Mouse (Mus musculus): ENCODE results near the gene Cbr1. TPM values are rescaled to one million over a fixed set of nuclear protein-coding genes. Genes with fewer than 3 reads are reported as not detected.

Gene Cbr1
- polyA plus RNA-seq, 1 experiment from 2014 or later: 146 TPM

GRCm38 (mm10) chr16:93592711-93593110, 12.9 kb upstream of the Cbr1 start:
- H3K9ac ChIP-seq (ENCODE audit: low read depth, low read length): no peak overlapping the region
- H3K4me1 ChIP-seq (ENCODE audit: control insufficient read depth, insufficient read depth, low read length): no peaks in the 10 kb centered on the region
- no peaks in the 10 kb centered on the region for H3K9me3 ChIP-seq (replicated peaks; ENCODE audit: control insufficient read depth, low read length, poor library complexity, severe bottlenecking)
- H3K4me3 ChIP-seq (ENCODE audit: low read depth, low read length): no peak overlapping the region
- 91% methylated on average over 3 of the region's 3 CpGs for WGBS
- H3K27ac ChIP-seq (ENCODE audit: low read length): no peak overlapping the region
- no peak overlapping the region for H3K4me2 ChIP-seq (ENCODE audit: low read length)
- ATAC-seq: no peak
- H3K27me3 ChIP-seq (ENCODE audit: control insufficient read depth, insufficient read depth, low read depth, low read length): no peaks in the 10 kb centered on the region
- peaks cover 36% of the 10 kb centered on the region for H3K36me3 ChIP-seq (ENCODE audit: control insufficient read depth, insufficient read depth, low read length)

DNA sequence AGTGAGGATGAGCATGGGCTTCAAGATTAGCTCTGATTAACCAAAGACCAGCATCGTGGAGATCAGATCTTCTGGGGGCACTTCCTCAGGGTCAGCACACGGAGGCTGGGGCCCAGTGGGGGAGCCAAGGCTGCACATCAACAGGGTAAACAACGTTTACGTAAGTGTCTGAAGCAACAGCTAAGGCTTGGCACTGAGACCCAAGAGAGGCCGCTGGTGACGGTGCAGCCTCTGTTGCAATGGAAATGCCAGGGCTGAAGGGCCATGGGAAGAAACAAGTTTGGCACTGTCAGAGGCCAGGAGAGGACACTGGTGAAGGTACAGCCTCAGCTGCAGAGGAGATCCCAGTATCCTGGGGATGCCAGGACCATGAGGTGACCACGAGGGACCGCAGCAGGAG, 12.2 kb upstream of the Cbr1 start:
- Histone ChIP-seq H3K9me3 (replicated peaks; ENCODE audit: control insufficient read depth, low read length, poor library complexity, severe bottlenecking) (no peaks in the 10 kb centered on the region), H3K27me3 (ENCODE audit: control insufficient read depth, insufficient read depth, low read depth, low read length) (no peaks in the 10 kb centered on the region), H3K4me3 (ENCODE audit: low read depth, low read length) (no peak overlapping the region), H3K9ac (ENCODE audit: low read depth, low read length) (no peak overlapping the region), H3K4me2 (ENCODE audit: low read length) (no peak overlapping the region), H3K27ac (ENCODE audit: low read length) (no peak overlapping the region), H3K4me1 (ENCODE audit: control insufficient read depth, insufficient read depth, low read length) (no peaks in the 10 kb centered on the region), H3K36me3 (ENCODE audit: control insufficient read depth, insufficient read depth, low read length) (peaks cover 41% of the 10 kb centered on the region)
- no peak for ATAC-seq
- 93% methylated on average over 8 of the region's 8 CpGs for WGBS

- ATAC-seq: no peak
These were observed 11.2 kb upstream of the Cbr1 start for GRCm38 (mm10) chr16:93594448-93594847.

DNA sequence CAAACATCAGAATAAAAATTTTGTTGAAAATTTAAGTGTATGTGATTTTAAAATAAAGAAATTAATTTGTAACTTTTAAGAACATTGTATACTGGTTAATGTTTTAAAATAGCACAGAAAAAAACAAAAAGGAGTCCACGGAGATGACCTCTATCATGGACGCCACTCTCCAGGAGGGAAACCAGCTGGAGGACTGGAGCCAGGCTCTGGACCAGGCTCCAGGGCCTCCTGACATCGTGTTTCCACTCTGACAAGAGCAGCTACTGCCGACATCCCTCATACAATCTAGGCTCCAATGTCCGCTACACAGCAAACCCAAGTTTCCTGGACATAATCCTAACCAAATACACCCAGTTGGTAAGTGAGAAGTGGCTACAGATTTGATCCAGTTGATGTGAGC, 9.9 kb upstream of the Cbr1 start:
- H3K27me3 ChIP-seq (ENCODE audit: control insufficient read depth, insufficient read depth, low read depth, low read length): no peaks in the 10 kb centered on the region
- peaks cover 43% of the 10 kb centered on the region for H3K36me3 ChIP-seq (ENCODE audit: control insufficient read depth, insufficient read depth, low read length)
- H3K27ac ChIP-seq (ENCODE audit: low read length): no peak overlapping the region
- H3K4me1 ChIP-seq (ENCODE audit: control insufficient read depth, insufficient read depth, low read length): no peaks in the 10 kb centered on the region
- no peak overlapping the region for H3K9ac ChIP-seq (ENCODE audit: low read depth, low read length)
- no peak overlapping the region for H3K4me2 ChIP-seq (ENCODE audit: low read length)
- WGBS: 93% methylated on average over 5 of the region's 5 CpGs
- ATAC-seq: no peak
- no peak overlapping the region for H3K4me3 ChIP-seq (ENCODE audit: low read depth, low read length)
- H3K9me3 ChIP-seq (replicated peaks; ENCODE audit: control insufficient read depth, low read length, poor library complexity, severe bottlenecking): no peaks in the 10 kb centered on the region

More at GRCm38 (mm10) chr16:93594448-93594847, 11.2 kb upstream of the Cbr1 start:
- H3K4me1 ChIP-seq (ENCODE audit: control insufficient read depth, insufficient read depth, low read length): no peaks in the 10 kb centered on the region
- H3K9me3 ChIP-seq (replicated peaks; ENCODE audit: control insufficient read depth, low read length, poor library complexity, severe bottlenecking): no peaks in the 10 kb centered on the region
- H3K9ac ChIP-seq (ENCODE audit: low read depth, low read length): no peak overlapping the region
- no peaks in the 10 kb centered on the region for H3K27me3 ChIP-seq (ENCODE audit: control insufficient read depth, insufficient read depth, low read depth, low read length)
- no peak overlapping the region for H3K4me3 ChIP-seq (ENCODE audit: low read depth, low read length)
- no peak overlapping the region for H3K27ac ChIP-seq (ENCODE audit: low read length)
- no peak overlapping the region for H3K4me2 ChIP-seq (ENCODE audit: low read length)
- peaks cover 44% of the 10 kb centered on the region for H3K36me3 ChIP-seq (ENCODE audit: control insufficient read depth, insufficient read depth, low read length)
- 90% methylated on average over 10 of the region's 10 CpGs for WGBS

DNA sequence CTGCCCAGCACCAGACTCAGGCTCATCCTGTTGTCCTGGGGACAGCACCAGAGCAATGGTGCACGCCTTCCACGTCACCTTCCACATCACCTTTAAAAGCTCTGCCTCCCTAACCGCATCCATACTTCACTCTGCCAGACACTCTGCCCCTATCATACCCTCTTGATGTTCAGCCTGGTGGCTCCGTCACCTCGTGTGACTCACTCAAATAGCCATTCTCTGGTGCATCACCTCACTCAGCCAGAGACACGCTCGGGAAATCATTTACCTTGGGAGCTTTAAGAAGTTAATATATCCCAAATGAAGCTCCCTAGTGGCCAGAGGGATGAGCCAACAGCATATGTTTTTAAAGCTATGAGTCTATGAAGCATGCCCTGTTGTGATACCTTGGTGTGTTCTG, 8.8 kb upstream of the Cbr1 start:
- Histone ChIP-seq H3K4me2 (ENCODE audit: low read length) (no peak overlapping the region), H3K27ac (ENCODE audit: low read length) (no peak overlapping the region), H3K4me1 (ENCODE audit: control insufficient read depth, insufficient read depth, low read length) (no peaks in the 10 kb centered on the region), H3K4me3 (ENCODE audit: low read depth, low read length) (no peak overlapping the region), H3K27me3 (ENCODE audit: control insufficient read depth, insufficient read depth, low read depth, low read length) (no peaks in the 10 kb centered on the region), H3K9ac (ENCODE audit: low read depth, low read length) (no peak overlapping the region), H3K9me3 (replicated peaks; ENCODE audit: control insufficient read depth, low read length, poor library complexity, severe bottlenecking) (no peaks in the 10 kb centered on the region), H3K36me3 (ENCODE audit: control insufficient read depth, insufficient read depth, low read length) (peaks cover 39% of the 10 kb centered on the region)
- ATAC-seq: no peak
- 92% methylated on average over 7 of the region's 7 CpGs for WGBS

DNA sequence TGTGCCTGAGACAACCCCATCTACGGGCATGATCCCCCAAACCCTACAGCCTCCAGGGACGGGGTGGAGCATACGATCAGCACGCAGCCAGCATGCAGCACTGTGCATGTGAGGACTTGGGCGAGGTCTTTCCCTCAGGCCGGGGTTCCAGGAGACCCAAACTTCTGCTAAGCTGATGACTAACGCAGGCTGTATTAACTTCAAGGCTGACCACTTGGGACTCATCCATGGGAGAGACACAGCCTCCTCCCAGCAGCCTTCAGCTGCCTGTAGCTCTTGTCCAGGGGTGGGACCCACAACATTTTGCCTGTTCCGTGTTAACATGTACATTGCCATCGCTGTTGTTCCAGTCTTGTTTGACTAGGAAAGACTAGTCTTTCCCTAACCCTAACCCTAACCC, 8.1 kb upstream of the Cbr1 start:
- H3K36me3 ChIP-seq (ENCODE audit: control insufficient read depth, insufficient read depth, low read length): peaks cover 39% of the 10 kb centered on the region
- H3K4me1 ChIP-seq (ENCODE audit: control insufficient read depth, insufficient read depth, low read length): no peaks in the 10 kb centered on the region; the same call in 1 of the 2 replicates
- H3K9ac ChIP-seq (ENCODE audit: low read depth, low read length): no peak overlapping the region
- H3K4me2 ChIP-seq (ENCODE audit: low read length): no peak overlapping the region
- ATAC-seq: no peak
- H3K4me3 ChIP-seq (ENCODE audit: low read depth, low read length): no peak overlapping the region
- no peaks in the 10 kb centered on the region for H3K9me3 ChIP-seq (replicated peaks; ENCODE audit: control insufficient read depth, low read length, poor library complexity, severe bottlenecking)
- no peaks in the 10 kb centered on the region for H3K27me3 ChIP-seq (ENCODE audit: control insufficient read depth, insufficient read depth, low read depth, low read length)
- 94% methylated on average over 9 of the region's 9 CpGs for WGBS
- H3K27ac ChIP-seq (ENCODE audit: low read length): no peak overlapping the region

- no peak overlapping the region for H3K9ac ChIP-seq (ENCODE audit: low read depth, low read length)
- 94% methylated on average over 6 of the region's 6 CpGs for WGBS
- peaks cover 30% of the 10 kb centered on the region for H3K36me3 ChIP-seq (ENCODE audit: control insufficient read depth, insufficient read depth, low read length)
- no peaks in the 10 kb centered on the region for H3K9me3 ChIP-seq (replicated peaks; ENCODE audit: control insufficient read depth, low read length, poor library complexity, severe bottlenecking)
- no peaks in the 10 kb centered on the region for H3K27me3 ChIP-seq (ENCODE audit: control insufficient read depth, insufficient read depth, low read depth, low read length)
- peaks cover 7% of the 10 kb centered on the region for H3K4me1 ChIP-seq (ENCODE audit: control insufficient read depth, insufficient read depth, low read length)
- H3K27ac ChIP-seq (ENCODE audit: low read length): no peak overlapping the region
- no peak overlapping the region for H3K4me2 ChIP-seq (ENCODE audit: low read length)
- no peak overlapping the region for H3K4me3 ChIP-seq (ENCODE audit: low read depth, low read length)
- no peak for ATAC-seq
These were observed 6.2 kb upstream of the Cbr1 start for GRCm38 (mm10) chr16:93599461-93599860.

DNA sequence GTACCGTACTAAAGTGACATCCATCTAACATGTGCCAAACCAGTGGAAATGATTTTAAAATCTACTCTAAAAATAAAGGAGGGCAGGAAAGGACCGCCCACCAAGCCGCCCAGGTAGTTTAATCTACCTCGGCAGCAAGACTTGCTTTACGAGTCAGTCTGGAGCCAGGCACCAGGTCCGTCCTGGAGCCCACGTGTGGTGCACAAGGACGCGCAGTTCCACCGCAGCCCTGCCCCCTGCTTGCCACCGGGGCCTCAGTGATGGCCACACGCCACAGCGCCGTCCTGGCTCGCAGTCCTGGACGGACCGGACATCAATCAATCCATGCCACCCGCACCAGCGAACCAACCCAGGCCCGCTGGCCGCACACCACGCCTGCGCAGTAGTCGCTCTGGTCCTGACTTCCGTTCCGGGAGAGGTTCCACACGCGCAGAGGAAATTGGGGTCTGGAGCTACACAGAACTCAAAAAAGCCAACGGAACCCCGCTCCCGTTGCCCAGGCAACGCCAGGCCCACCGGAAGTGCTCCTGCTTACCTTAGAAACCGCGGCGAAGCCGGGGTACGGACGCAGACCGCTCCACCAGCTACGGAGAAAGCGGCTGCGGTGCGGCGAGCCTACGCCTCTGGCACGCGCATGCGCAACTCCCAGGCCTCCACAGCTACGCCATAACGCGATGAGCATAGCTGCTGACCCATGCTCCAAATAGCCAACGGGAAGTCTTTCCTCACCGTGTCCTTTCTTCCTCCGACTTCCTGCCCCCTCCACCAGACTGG, 2.0 kb upstream of the Cbr1 start, which contains the start of gene Setd4:
Gene Setd4 (minus strand): TSS at position 625 of the 774 bp plus-strand sequence.
- ATAC-seq: peak; percentile 91
- Histone ChIP-seq H3K4me2 (ENCODE audit: low read length) (peak within 1 kb of the TSS; percentile 96), H3K4me1 (ENCODE audit: control insufficient read depth, insufficient read depth, low read length) (peaks cover 13% of the 10 kb centered on the region), H3K27ac (ENCODE audit: low read length) (peak within 1 kb of the TSS; percentile 97), H3K36me3 (ENCODE audit: control insufficient read depth, insufficient read depth, low read length) (peaks cover 1% of the 10 kb centered on the region; the same call in 1 of the 2 replicates), H3K4me3 (ENCODE audit: low read depth, low read length) (peak within 1 kb of the TSS; percentile 65), H3K9me3 (replicated peaks; ENCODE audit: control insufficient read depth, low read length, poor library complexity, severe bottlenecking) (no peaks in the 10 kb centered on the region), H3K9ac (ENCODE audit: low read depth, low read length) (peak within 1 kb of the TSS; percentile 82), H3K27me3 (ENCODE audit: control insufficient read depth, insufficient read depth, low read depth, low read length) (no peaks in the 10 kb centered on the region)
- WGBS: 1% methylated on average over 55 of the region's 55 CpGs

DNA sequence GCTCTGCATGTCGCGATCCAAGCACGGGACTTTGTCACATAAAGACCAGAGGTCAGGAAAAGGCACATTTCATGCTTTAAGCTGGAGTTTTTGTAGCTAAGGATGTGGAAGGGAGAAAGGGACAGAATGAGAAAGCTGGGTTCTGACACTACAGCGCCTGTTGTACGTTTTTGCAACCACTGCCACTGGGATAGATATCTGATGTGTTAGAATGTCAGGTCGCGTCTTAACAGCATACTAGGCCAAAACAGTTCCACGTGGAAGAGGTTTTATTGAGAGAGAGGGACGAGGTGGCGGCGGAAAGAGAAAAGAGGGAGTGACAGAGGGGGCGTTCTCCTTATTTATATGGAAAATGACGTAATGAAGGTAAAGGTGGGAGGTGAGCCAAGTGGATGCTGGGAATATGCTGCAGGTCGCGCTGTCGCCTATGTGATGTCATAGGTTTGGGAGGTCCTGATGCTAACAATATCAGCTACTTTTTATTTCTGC, 1.1 kb upstream of the Cbr1 start:
- ATAC-seq: no peak
- peaks cover 21% of the 10 kb centered on the region for H3K4me1 ChIP-seq (ENCODE audit: control insufficient read depth, insufficient read depth, low read length)
- H3K9me3 ChIP-seq (replicated peaks; ENCODE audit: control insufficient read depth, low read length, poor library complexity, severe bottlenecking): no peaks in the 10 kb centered on the region
- H3K4me3 ChIP-seq (ENCODE audit: low read depth, low read length): peak overlapping the region; percentile 65
- peak overlapping the region; percentile 82 for H3K9ac ChIP-seq (ENCODE audit: low read depth, low read length)
- H3K36me3 ChIP-seq (ENCODE audit: control insufficient read depth, insufficient read depth, low read length): no peaks in the 10 kb centered on the region
- H3K27ac ChIP-seq (ENCODE audit: low read length): peak overlapping the region; percentile 97
- no peaks in the 10 kb centered on the region for H3K27me3 ChIP-seq (ENCODE audit: control insufficient read depth, insufficient read depth, low read depth, low read length)
- H3K4me2 ChIP-seq (ENCODE audit: low read length): peak overlapping the region; percentile 96
- under 1% methylated on average over 16 of the region's 16 CpGs for WGBS
